Mouse (Mus musculus) T-cell, adult 2 months (primary cell): ENCODE data around the gene Kdelr1.

Experiments used
- DNase-seq: peaks from one replicate; pipeline ENCODE4 v3.0.0; 2022; ENCODE audit warnings: low spot score

The Kdelr1 gene

DNA sequence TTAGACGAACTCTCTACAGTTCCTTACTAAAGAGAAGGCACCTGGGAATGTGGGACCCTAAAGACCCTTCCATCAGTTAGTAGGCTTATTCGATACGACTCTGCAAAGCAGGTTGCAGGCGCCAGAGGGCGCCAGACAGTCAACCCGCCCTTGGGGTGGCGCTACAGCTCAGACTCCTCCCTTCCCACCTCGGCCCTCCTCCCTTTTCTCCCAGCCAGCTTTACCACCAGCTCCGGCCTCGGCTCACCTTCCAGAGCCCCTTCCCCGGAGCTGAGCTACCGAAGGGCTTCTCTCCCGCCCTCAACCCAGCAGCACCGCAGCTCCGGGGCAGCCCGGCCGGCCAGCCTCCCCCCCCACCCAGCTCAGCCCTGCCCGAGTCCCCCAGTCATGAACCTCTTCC is at the start of gene Kdelr1:
Gene Kdelr1, plus strand, starts transcription at position 149 of the 400 bp plus-strand sequence.
- DNase-seq: peak; percentile 85

GRCm38 (mm10) chr7:45824598-45824997 is 48.0 kb upstream of the Kdelr1 start, which contains the start of gene Kcnj14:
Kcnj14 (minus strand) TSS chr7:45824782.
- DNase-seq: no peak

DNA sequence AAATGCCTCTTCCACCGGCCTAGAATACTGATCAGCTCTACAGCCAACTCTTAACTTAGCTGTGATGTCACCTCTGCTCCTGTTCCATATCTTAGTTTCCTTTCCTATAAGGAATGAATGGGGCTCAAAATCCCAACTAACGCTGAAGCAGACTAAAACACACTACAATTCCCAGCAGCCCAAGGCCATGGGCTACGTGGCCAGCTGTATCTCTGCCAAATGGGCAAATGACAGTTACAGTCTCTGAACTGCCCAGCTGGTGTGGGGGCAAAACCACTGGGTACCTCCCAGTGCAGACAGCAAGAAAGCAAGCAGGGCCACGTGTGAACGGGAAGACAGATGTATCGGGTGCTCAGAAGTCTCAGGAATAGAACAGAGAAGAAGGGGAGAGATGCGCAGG is 45.9 kb upstream of the Kdelr1 start:
- no peak for DNase-seq

GRCm38 (mm10) chr7:45830427-45831127 is 42.0 kb upstream of the Kdelr1 start, which contains the start of gene Grwd1:
Grwd1 (minus strand) TSS chr7:45830944.
- peak; percentile 92 for DNase-seq

DNA sequence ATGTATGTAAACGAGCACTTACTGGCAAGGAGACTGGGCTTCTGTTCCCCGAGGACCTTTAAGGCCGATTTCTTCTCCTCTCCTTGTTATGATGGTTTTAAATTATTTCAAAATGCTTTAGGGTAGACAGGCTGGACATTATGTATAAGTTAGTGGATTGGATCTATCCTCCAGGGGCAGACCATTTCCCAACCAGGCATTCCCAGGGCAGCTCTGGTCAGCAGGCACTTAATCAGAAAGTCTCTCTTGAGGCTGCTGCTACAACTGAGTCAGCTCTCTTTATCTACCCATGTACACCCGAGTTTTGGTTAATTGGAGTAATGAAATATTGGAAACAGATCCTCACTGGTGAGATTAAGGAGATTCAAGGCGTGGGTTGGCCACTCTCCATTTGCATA is 41.4 kb upstream of the Kdelr1 start:
- no peak for DNase-seq

DNA sequence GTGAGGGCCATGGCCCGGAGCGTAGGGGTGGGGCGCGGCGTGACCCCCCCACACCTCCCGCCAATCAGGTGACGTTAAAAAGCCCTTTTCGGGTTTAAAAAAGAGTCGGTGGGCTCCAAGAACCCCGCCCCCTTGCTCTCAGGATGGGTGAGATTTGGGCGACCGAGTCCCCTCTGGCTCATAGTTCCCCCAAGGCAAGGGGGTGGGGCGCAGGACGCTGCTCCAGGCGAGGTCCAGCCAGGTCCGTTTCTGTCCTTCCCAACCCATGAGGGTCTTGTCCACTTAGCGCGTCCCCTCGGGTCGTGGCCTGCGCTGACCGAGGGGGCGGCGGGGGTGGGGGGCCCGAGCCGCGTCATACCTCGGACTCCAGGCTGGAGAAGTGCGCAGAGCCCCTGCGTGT is 40.1 kb upstream of the Kdelr1 start:
- no peak for DNase-seq

GRCm38 (mm10) chr7:45833148-45833790 is 39.3 kb upstream of the Kdelr1 start:
- DNase-seq: no peak

GRCm38 (mm10) chr7:45833924-45834323 is 38.6 kb upstream of the Kdelr1 start:
- DNase-seq: no peak

DNA sequence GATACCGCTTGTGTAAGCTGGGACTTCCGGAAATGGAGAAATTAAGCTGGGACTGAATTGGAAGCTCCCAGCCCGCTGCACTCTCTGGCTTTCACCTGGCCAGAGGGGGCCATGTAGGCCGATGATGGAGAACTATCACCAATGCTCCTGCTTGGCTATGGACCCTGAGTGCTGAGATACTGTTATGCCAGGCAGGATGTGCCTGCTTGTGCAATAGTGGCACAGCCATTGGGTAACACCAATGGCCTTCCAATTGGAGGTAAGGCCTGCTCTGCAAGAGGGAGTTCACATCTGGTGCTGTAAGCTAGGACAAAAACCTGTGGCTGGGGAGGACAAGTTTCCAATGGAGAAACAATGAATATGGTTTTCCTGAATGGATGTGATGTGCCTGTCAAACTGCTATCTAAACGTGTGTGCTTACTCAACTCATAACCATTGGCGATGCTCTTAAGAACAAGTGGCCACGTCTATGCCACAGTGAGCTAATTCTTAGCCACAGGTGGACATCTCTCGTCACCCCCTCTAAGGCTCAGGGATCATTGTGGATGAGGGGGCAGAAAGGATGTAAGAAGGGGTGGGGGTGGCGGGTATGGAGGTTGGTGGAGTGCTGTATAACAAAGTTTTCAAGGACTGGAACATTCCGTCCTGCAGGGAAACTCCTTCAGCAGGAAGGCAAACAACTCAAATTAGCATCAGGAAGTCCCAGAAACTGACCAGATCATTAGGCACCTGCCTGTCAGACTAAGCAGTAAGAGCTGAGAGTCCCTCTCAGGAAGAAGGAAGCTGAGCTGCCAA is 29.4 kb upstream of the Kdelr1 start:
- no peak for DNase-seq

GRCm38 (mm10) chr7:45848447-45849027 is 24.0 kb upstream of the Kdelr1 start:
- no peak for DNase-seq

- no peak for DNase-seq
Observed at GRCm38 (mm10) chr7:45850661-45851060, 21.9 kb upstream of the Kdelr1 start.

DNA sequence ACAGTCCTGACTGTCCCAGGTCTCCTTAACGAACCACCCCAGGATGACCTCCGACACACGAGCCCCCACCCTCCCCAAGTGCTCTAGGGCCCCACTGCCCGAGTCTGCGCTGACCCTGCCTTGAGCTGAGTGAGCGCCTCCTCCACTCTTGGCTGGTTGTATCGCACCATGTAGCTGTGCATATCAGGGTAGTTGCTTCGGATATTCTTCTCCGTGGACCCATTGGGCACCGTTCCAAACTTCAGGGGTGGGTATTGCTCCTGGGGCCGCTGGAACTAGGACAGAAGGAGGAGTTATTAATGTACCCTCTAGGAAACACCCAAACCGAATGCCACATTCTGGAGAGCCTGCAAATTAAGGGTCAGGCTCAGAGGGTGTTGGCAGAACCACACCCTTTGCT is 19.5 kb upstream of the Kdelr1 start:
- no peak for DNase-seq

DNA sequence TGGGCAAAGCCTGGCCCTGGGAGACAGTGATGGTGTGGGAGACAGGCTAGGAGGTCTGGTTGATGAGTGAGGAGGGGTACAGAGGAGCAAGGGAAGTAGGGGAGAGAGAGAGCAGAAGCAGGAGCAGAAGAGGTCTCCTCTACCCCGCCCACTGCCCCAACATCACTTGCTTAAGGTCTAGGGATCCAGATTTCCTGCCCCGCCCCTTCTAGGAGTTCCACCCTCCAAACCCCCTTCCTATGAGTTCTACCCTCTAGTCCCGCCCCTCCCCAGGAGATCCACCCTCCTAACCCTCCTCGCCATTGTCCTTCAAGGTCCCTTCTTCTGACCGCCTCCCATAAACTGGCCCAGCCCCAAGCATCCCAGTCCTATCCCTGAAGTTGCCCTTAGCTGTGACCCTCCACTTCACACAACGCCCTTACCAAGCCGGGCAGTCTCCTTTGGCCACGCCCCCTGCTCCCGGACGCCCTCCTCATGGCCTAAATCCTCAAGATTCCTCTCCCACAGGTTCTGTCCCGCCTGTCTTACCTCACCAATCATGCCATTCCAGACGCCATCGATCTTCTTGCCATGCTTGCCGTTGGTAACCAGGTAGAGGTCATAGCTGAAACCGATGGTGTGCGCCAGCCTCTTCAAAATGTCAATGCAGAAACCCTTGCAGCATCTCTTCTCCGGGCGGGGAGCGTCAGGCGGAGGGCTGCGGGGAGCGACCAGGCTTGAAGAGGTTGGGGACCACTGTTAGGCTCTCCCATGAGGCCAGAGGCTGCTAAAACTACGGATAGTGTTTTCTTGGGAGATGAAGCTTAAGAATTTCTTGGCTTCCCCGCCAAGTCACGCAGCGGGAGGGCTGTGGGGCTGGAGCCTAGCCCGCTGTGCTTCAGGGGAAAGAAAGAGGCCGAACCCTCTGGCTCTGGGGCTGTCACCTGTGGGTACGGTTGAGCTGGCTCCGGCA is 15.3 kb upstream of the Kdelr1 start:
- no peak for DNase-seq

GRCm38 (mm10) chr7:45859008-45859407 is 13.6 kb upstream of the Kdelr1 start:
- DNase-seq: no peak

GRCm38 (mm10) chr7:45862804-45863203 is 9.8 kb upstream of the Kdelr1 start:
- DNase-seq: no peak

DNA sequence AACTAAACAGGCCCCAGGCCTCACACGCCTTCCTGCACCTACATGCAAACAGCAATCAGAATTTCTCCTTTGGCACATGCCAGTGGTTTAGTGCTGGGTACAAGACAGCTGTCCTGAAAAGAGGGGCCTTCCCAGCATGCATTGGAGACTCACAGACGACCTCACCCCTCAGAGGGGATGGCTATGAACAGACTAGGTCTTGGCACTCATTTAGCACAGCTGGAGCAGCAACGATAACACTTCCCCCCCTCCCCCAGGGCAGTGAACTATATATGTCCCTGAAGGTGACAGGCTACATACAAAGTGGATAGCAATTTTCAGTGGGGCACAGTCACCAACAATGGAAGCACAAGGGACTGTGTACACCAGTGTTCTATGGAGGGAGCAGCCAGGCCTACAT is 8.1 kb upstream of the Kdelr1 start:
- DNase-seq: no peak

GRCm38 (mm10) chr7:45865925-45866910 is 6.4 kb upstream of the Kdelr1 start:
- DNase-seq: peak; percentile 92

DNA sequence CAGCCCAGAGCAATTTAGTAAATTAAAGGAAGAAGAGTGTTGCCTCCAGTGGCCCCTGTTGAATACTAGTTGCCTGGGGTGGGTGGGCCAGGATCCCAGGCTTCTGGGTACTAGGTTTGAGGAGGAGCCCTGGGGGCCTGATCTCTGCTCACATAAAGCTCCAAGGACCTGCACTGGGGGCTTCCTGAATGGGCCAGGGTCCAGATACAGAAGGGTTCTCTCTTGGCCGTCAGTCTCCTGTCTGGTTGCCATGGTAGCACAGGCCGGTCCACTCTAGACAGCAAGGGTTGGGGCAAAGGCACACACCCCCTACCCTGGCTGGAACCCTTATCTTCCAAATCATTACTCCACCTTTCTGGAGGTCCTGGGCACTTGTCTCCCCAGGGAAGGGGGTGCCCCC is 4.7 kb upstream of the Kdelr1 start:
- no peak for DNase-seq

- no peak for DNase-seq
Observed at GRCm38 (mm10) chr7:45869107-45869670, 3.4 kb upstream of the Kdelr1 start.

DNA sequence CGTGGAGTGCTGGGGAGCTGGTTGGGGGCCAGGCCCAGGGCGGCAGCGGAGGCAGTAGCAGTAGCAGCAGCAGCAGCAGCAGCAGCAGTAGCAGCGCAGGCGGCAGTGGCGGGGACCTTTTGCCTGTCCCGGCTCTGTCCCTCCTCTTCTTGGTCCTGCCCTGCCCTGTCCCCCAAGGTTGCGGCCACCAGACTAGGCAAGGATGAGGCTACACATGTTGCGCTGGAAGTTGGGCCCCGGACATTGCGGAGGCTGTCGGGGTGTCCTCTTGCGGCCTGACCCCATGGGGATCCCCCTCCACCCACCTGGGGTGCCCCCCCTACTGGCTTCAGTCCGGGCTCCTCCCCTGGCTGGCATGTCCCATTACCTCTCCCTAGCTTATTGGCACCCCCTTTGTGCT is 2.8 kb upstream of the Kdelr1 start:
- DNase-seq: peak; percentile 11
